Mouse (Mus musculus): ENCODE measurements around the gene Senp5. TPM values are rescaled to one million over a fixed set of nuclear protein-coding genes. Genes with fewer than 3 reads are reported as not detected.

Senp5 gene
- polyA plus RNA-seq, 1 experiment from 2014 or later: 19.2 TPM

DNA sequence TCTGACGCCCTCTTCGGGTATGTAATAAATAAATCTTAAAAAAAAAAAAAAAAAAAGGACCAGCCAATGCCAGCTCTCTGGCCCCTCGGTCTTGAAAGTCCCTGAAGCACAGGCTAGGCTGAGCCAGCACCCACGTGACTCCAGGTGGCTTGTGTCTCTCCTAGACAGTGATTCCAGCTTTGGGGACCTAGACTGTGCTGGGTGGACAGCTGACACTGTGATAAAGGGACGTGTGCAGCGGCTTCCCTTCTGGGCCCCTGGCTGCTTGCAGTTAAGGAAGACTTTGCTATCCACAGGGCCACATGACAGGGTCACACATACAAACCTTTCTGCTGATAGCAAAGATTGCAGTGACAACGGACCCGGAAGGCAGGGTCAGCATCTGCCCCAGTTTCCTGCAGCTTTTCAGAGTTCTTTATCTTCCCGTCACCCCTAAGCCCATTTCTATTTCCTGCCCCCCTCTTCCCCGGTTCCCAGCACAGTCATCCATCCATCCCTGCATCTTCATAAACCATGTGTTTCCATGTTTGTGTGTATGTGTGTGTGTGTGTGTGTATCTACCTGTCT, 92.7 kb downstream of the Senp5 start:
- Histone ChIP-seq H3K9ac (replicated peaks; ENCODE audit: low read depth, low read length) (no peak overlapping the region), H3K9me3 (ENCODE audit: control insufficient read depth, low read length) (no peaks in the 10 kb centered on the region), H3K4me3 (replicated peaks; ENCODE audit: low read length) (no peak overlapping the region), H3K36me3 (ENCODE audit: control insufficient read depth, insufficient read depth) (no peaks in the 10 kb centered on the region), H3K27ac (ENCODE audit: low read length) (no peak overlapping the region), H3K27me3 (replicated peaks; ENCODE audit: control insufficient read depth, insufficient read depth, low read length) (peaks cover 4% of the 10 kb centered on the region; the same call in 1 of the 2 replicates), H3K4me1 (replicated peaks; ENCODE audit: control insufficient read depth, insufficient read depth, low read length) (0 out of 2 replicates have a peak, but pooled peaks cover 5% of the 10 kb centered on the region), H3K4me2 (ENCODE audit: low read length) (no peak overlapping the region)
- 80% methylated on average over 10 of the region's 10 CpGs for WGBS
- ATAC-seq: no peak

Small RNAs within 50 kb of the gene (microRNA-seq; reads per million reads assigned to microRNA genes)
- not detected for gene Gm26269

Other genes with a start within 250 kb of the Senp5 start
- 0.11 and 0.16 TPM in 2 replicates for gene Meltf, start 124.5 kb downstream of the Senp5 start, polyA plus RNA-seq (2015; fragmentation: Nextera tagmentation; extraction: Ambion mirVana)
- gene Pigz, start 69.4 kb downstream of the Senp5 start, polyA plus RNA-seq (2015; fragmentation: Nextera tagmentation; extraction: Ambion mirVana): 1.6 TPM in 2 replicates
- 110 and 112 TPM in 2 replicates for gene 0610012G03Rik, start 54.8 kb downstream of the Senp5 start, polyA plus RNA-seq (2015; fragmentation: Nextera tagmentation; extraction: Ambion mirVana)
- 115 and 121 TPM in 2 replicates for gene Ncbp2, start 54.8 kb downstream of the Senp5 start, polyA plus RNA-seq (2015; fragmentation: Nextera tagmentation; extraction: Ambion mirVana)
- gene Pak2, start 76.1 kb upstream of the Senp5 start, polyA plus RNA-seq (2015; fragmentation: Nextera tagmentation; extraction: Ambion mirVana): 42.9 and 50.9 TPM in 2 replicates
- gene Pigx, start 96.5 kb upstream of the Senp5 start, polyA plus RNA-seq (2015; fragmentation: Nextera tagmentation; extraction: Ambion mirVana): 121 and 122 TPM in 2 replicates
- 48.4 and 56.3 TPM in 2 replicates for gene Cep19, start 96.5 kb upstream of the Senp5 start, polyA plus RNA-seq (2015; fragmentation: Nextera tagmentation; extraction: Ambion mirVana)
- gene Nrros, start 162.3 kb upstream of the Senp5 start, polyA plus RNA-seq (2015; fragmentation: Nextera tagmentation; extraction: Ambion mirVana): 9.0 TPM in 2 replicates
- gene Bex6, start 176.5 kb upstream of the Senp5 start, polyA plus RNA-seq (2015; fragmentation: Nextera tagmentation; extraction: Ambion mirVana): not detected in 2 replicates
- 9.9 and 10.2 TPM in 2 replicates for gene Fbxo45, start 243.9 kb upstream of the Senp5 start, polyA plus RNA-seq (2015; fragmentation: Nextera tagmentation; extraction: Ambion mirVana)
- 13.9 and 15.7 TPM in 2 replicates for gene Wdr53, start 243.9 kb upstream of the Senp5 start, polyA plus RNA-seq (2015; fragmentation: Nextera tagmentation; extraction: Ambion mirVana)

Measured in forebrain, embryonic 16.5 days (tissue).